Mouse (Mus musculus) frontal cortex, postnatal 25 days (tissue): ENCODE data around the gene Dexi.

Experiments used
- DNase-seq, 2 experiments: peaks; one replicate each; pipeline ENCODE4 v3.0.0; 2022; ENCODE audit warnings: low spot score in 2 of 2

Gene Dexi

DNA sequence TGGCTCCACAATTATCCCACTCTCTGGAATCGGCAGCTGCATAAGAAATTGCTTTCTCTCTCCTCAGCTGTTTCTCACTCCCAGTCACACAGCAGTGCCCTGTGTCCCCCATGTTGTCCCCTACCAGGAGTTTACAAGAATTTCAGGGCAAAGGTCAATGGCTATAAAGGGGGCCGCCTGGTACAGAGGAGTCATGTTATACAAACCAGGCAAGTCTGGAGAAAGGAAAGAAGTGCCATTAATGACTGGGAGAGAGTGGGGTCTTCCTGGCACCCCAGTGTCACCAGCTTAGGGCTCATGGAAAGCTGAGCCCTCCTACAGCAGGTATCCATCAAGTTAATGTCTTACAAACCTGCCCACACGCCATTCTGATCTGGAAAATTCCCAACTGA lies 88.3 kb downstream of the Dexi start:
- DNase-seq, result no peak

DNA sequence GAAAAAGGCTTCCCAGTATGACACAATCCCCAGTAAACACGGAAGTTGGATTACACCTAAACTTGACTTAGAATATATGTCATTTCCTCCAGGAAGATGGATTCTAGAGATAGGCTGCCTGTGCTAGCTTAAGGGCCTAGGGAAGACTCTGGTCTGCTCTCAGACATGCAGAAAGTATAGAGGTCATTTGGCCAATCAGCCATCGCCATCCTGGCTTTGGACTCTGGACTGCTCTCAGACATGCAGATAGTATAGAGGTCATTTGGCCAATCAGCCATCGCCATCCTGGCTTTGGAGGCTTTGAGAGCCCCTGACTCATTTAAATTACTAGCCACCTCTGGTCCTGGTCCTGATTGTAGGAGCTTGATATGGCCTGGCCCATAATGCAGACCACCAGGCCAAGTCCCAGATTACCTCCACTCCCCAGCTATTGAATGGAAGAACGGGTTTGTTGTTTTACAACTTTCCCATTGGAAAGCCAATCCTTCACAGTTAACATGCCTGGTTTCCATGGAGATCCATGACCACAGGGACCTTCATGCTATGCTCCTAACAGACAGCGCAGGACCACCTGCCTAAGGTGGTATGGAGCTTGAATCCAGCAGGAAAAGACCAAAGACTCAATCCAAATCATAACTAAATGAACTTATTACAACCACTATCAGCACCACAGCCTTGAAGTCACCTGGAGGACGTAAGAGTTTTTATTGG lies 88.8 kb downstream of the Dexi start:
- no peak for DNase-seq
